Comparison of ENCODE assay signal across 8 mouse cellular contexts in genomic region chr19:4300852-4301734, GRCm38 (mm10). TPM values are rescaled to one million over a fixed set of nuclear protein-coding genes. Genes with fewer than 3 reads are reported as not detected.
DNase-seq lines count a peak whose midpoint lies in the region; ATAC-seq and TF ChIP-seq lines count a peak whose summit lies in the region.

No protein-coding gene starts in this region.

- no peak for DNase-seq in heart, postnatal 4 days
- DNase-seq in adrenal gland, postnatal 4 days (ENCODE audit: low spot score in 2 of 2), result no peak
- no peak for DNase-seq in c-Kit-positive CD71-positive TER-119-positive erythroid progenitor cells, embryonic 14.5 days (ENCODE audit: low spot score)
- DNase-seq in yolk sac, embryonic 10.5 days (ENCODE audit: low spot score), result no peak

- WGBS in heart, embryonic 15.5 days, result 56% methylated on average over 11 of the region's 11 CpGs
- 64% methylated on average over 11 of the region's 11 CpGs for WGBS in hindbrain, embryonic 16.5 days
- WGBS in midbrain, embryonic 16.5 days, result 66% methylated on average over 11 of the region's 11 CpGs

- no peak overlapping the region for H3K4me3 ChIP-seq in heart, embryonic 15.5 days
- no peak overlapping the region for H3K4me3 ChIP-seq in cortical plate, adult 2 months (ENCODE audit: insufficient read depth, low read length)
- H3K4me3 ChIP-seq in hindbrain, embryonic 16.5 days (ENCODE audit: low read length), result peak overlapping the region; percentile 4; the same call in 1 of the 2 replicates
- no peak overlapping the region for H3K4me3 ChIP-seq in midbrain, embryonic 16.5 days (ENCODE audit: low read depth, low read length)

- no peak for TF ChIP-seq CTCF in cortical plate, adult 2 months (IDR thresholded peaks at IDR 0.05; ENCODE audit: extremely low read depth, insufficient read depth, low read length)

- H3K27me3 ChIP-seq in heart, embryonic 15.5 days, result no peaks in the 10 kb centered on the region
- no peaks in the 10 kb centered on the region for H3K27me3 ChIP-seq in hindbrain, embryonic 16.5 days (replicated peaks; ENCODE audit: control insufficient read depth, insufficient read depth, low read length)
- H3K27me3 ChIP-seq in midbrain, embryonic 16.5 days (ENCODE audit: control insufficient read depth, insufficient read depth, low read depth, low read length), result no peaks in the 10 kb centered on the region

- H3K27ac ChIP-seq in heart, embryonic 15.5 days, result peak overlapping the region; percentile 74
- peak overlapping the region; percentile 25; the same call in 1 of the 2 replicates for H3K27ac ChIP-seq in cortical plate, adult 2 months (ENCODE audit: insufficient read depth, low read length)
- H3K27ac ChIP-seq in hindbrain, embryonic 16.5 days (ENCODE audit: low read depth, low read length), result peak overlapping the region; percentile 77
- H3K27ac ChIP-seq in midbrain, embryonic 16.5 days (ENCODE audit: low read length), result peak overlapping the region; percentile 60

- no peak overlapping the region for H3K9ac ChIP-seq in heart, embryonic 15.5 days
- H3K9ac ChIP-seq in hindbrain, embryonic 16.5 days (ENCODE audit: low read depth, low read length), result peak overlapping the region; percentile 45
- peak overlapping the region; percentile 53 for H3K9ac ChIP-seq in midbrain, embryonic 16.5 days (ENCODE audit: low read depth, low read length)

- no peaks in the 10 kb centered on the region for H3K9me3 ChIP-seq in heart, embryonic 15.5 days (replicated peaks)
- no peaks in the 10 kb centered on the region for H3K9me3 ChIP-seq in hindbrain, embryonic 16.5 days (ENCODE audit: control insufficient read depth, low read length)
- no peaks in the 10 kb centered on the region for H3K9me3 ChIP-seq in midbrain, embryonic 16.5 days (replicated peaks; ENCODE audit: control insufficient read depth, low read length, poor library complexity, severe bottlenecking)

- H3K36me3 ChIP-seq in heart, embryonic 15.5 days, result no peaks in the 10 kb centered on the region
- H3K36me3 ChIP-seq in hindbrain, embryonic 16.5 days (ENCODE audit: control insufficient read depth, insufficient read depth, low read length), result no peaks in the 10 kb centered on the region
- no peaks in the 10 kb centered on the region for H3K36me3 ChIP-seq in midbrain, embryonic 16.5 days (ENCODE audit: control insufficient read depth, insufficient read depth, low read length)

- H3K4me1 ChIP-seq in heart, embryonic 15.5 days (replicated peaks), result peaks cover 65% of the 10 kb centered on the region
- peaks cover 24% of the 10 kb centered on the region for H3K4me1 ChIP-seq in cortical plate, adult 2 months (ENCODE audit: control insufficient read depth, insufficient read depth, low read length)
- peaks cover 49% of the 10 kb centered on the region for H3K4me1 ChIP-seq in hindbrain, embryonic 16.5 days (ENCODE audit: control insufficient read depth, insufficient read depth, low read depth, low read length)
- H3K4me1 ChIP-seq in midbrain, embryonic 16.5 days (ENCODE audit: control insufficient read depth, insufficient read depth, low read length), result peaks cover 49% of the 10 kb centered on the region

- peak overlapping the region; percentile 55; the same call in 1 of the 2 replicates for H3K4me2 ChIP-seq in heart, embryonic 15.5 days
- H3K4me2 ChIP-seq in hindbrain, embryonic 16.5 days (ENCODE audit: low read length), result peak overlapping the region; percentile 45
- peak overlapping the region; percentile 46 for H3K4me2 ChIP-seq in midbrain, embryonic 16.5 days (ENCODE audit: low read length)

- no peak for ATAC-seq in heart, embryonic 15.5 days (replicated peaks; ENCODE audit: insufficient number of reproducible peaks, insufficient read depth, low FRiP score, low read depth)
- ATAC-seq in hindbrain, embryonic 16.5 days, result no peak
- no peak for ATAC-seq in midbrain, embryonic 16.5 days

- no peak for TF ChIP-seq POLR2A in cortical plate, adult 2 months (IDR thresholded peaks at IDR 0.05; ENCODE audit: extremely low read depth, insufficient read depth, low read length)

RNA-seq across cellular contexts. Expression of gene Grk2, which starts 4.9 kb away (rescaled TPM):
- 9.8 and 18.2 TPM in 2 replicates for polyA plus RNA-seq in heart, embryonic 15.5 days (2015; fragmentation: Nextera tagmentation; extraction: Ambion mirVana)
- total RNA-seq in heart, postnatal 4 days (2021), result 10 to 100 TPM; 46.2 to 54.0 TPM
- 220 and 239 TPM in 2 replicates for polyA plus RNA-seq in cortical plate, adult 2 months (2012; rRNA removed)
- 27.3 and 28.3 TPM in 2 replicates for polyA plus RNA-seq in hindbrain, embryonic 16.5 days (2015; fragmentation: Nextera tagmentation; extraction: Ambion mirVana)
- 24.8 and 26.8 TPM in 2 replicates for polyA plus RNA-seq in midbrain, embryonic 16.5 days (2015; fragmentation: Nextera tagmentation; extraction: Ambion mirVana)
- total RNA-seq in adrenal gland, postnatal 4 days (2021), result 10 to 100 TPM; 54.6 to 57.8 TPM

RNA-seq across cellular contexts. Expression of gene Ankrd13d, which starts 18.2 kb away (rescaled TPM):
- 1.1 and 2.7 TPM in 2 replicates for polyA plus RNA-seq in heart, embryonic 15.5 days (2015; fragmentation: Nextera tagmentation; extraction: Ambion mirVana)
- 1 to 10 TPM; 1.1 to 1.3 TPM for total RNA-seq in heart, postnatal 4 days (2021)
- polyA plus RNA-seq in cortical plate, adult 2 months (2012; rRNA removed), result 76.1 and 85.9 TPM in 2 replicates
- 69.0 and 85.3 TPM in 2 replicates for polyA plus RNA-seq in hindbrain, embryonic 16.5 days (2015; fragmentation: Nextera tagmentation; extraction: Ambion mirVana)
- polyA plus RNA-seq in midbrain, embryonic 16.5 days (2015; fragmentation: Nextera tagmentation; extraction: Ambion mirVana), result 55.6 and 65.7 TPM in 2 replicates
- total RNA-seq in adrenal gland, postnatal 4 days (2021), result 1 to 10 TPM; 8.2 to 8.8 TPM

RNA-seq across cellular contexts. Expression of gene Ssh3, which starts 32.1 kb away (rescaled TPM):
- polyA plus RNA-seq in heart, embryonic 15.5 days (2015; fragmentation: Nextera tagmentation; extraction: Ambion mirVana), result 6.0 and 10.7 TPM in 2 replicates
- total RNA-seq in heart, postnatal 4 days (2021), result 1 to 10 TPM; 8.4 to 9.0 TPM
- polyA plus RNA-seq in cortical plate, adult 2 months (2012; rRNA removed), result 148 and 177 TPM in 2 replicates
- 19.9 and 21.2 TPM in 2 replicates for polyA plus RNA-seq in hindbrain, embryonic 16.5 days (2015; fragmentation: Nextera tagmentation; extraction: Ambion mirVana)
- polyA plus RNA-seq in midbrain, embryonic 16.5 days (2015; fragmentation: Nextera tagmentation; extraction: Ambion mirVana), result 14.7 and 19.6 TPM in 2 replicates
- total RNA-seq in adrenal gland, postnatal 4 days (2021), result 10 to 100 TPM; 37.6 to 40.9 TPM

Comparison
In these comparisons a context has a peak if more than half of its experiments do, and no peak if none do; other contexts are left out.
1. H3K27ac ChIP-seq: peak in every context shown above with its lines; median percentile 77 in hindbrain, embryonic 16.5 days; 74 in heart, embryonic 15.5 days; 60 in midbrain, embryonic 16.5 days; 25 in cortical plate, adult 2 months.
2. RNA of gene Ankrd13d, which starts 18.2 kb away (polyA plus RNA-seq): 69.0 to 85.3 TPM in hindbrain, embryonic 16.5 days, 76.1 to 85.9 TPM in cortical plate, adult 2 months and 55.6 to 65.7 TPM in midbrain, embryonic 16.5 days; 1.1 to 2.7 TPM in heart, embryonic 15.5 days; every median in the first group is over 10 times any median in the second.
3. Peak in every context shown above with its lines, with median percentiles within 50 percentile points of each other: H3K4me2 ChIP-seq.